Mouse (Mus musculus): ENCODE results near the gene Foxred2.

The Foxred2 gene

GRCm38 (mm10) chr15:77956404-77956901, at the start of gene Foxred2:
TSS of gene Foxred2 (minus strand) at chr15:77956722.
- DNase-seq (ENCODE audit: low read depth, low spot score) = peak; percentile 94

- DNase-seq (ENCODE audit: low read depth, low spot score) = peak; percentile 94
Observed at GRCm38 (mm10) chr15:78003929-78004328, 47.4 kb upstream of the Foxred2 start.

GRCm38 (mm10) chr15:78001400-78001799, 44.9 kb upstream of the Foxred2 start:
- peak; percentile 83 for DNase-seq (ENCODE audit: low read depth, low spot score)

- DNase-seq (ENCODE audit: low read depth, low spot score) = no peak
Observed at GRCm38 (mm10) chr15:77988541-77988940, 32.0 kb upstream of the Foxred2 start.

- DNase-seq (ENCODE audit: low read depth, low spot score) = no peak
Observed at GRCm38 (mm10) chr15:77983391-77983790, 26.9 kb upstream of the Foxred2 start.

- DNase-seq (ENCODE audit: low read depth, low spot score) = peak; percentile 80
Observed at GRCm38 (mm10) chr15:77982195-77982939, 25.8 kb upstream of the Foxred2 start.

- DNase-seq (ENCODE audit: low read depth, low spot score) = no peak
Observed at GRCm38 (mm10) chr15:77981181-77981680, 24.7 kb upstream of the Foxred2 start.

- no peak for DNase-seq (ENCODE audit: low read depth, low spot score)
Observed at GRCm38 (mm10) chr15:77979427-77979865, 22.9 kb upstream of the Foxred2 start.

GRCm38 (mm10) chr15:77977663-77978062, 21.1 kb upstream of the Foxred2 start:
- no peak for DNase-seq (ENCODE audit: low read depth, low spot score)

GRCm38 (mm10) chr15:77974165-77974841, 17.8 kb upstream of the Foxred2 start:
- no peak for DNase-seq (ENCODE audit: low read depth, low spot score)

- peak; percentile 98 for DNase-seq (ENCODE audit: low read depth, low spot score)
Observed at GRCm38 (mm10) chr15:77970470-77971292, 14.2 kb upstream of the Foxred2 start, which contains the start of gene Eif3d. TSS of gene Eif3d (minus strand) at chr15:77970813.

GRCm38 (mm10) chr15:77969940-77970469, 13.5 kb upstream of the Foxred2 start:
- no peak for DNase-seq (ENCODE audit: low read depth, low spot score)

- DNase-seq (ENCODE audit: low read depth, low spot score) = peak; percentile 59
Observed at GRCm38 (mm10) chr15:77965117-77965528, 8.6 kb upstream of the Foxred2 start.

- no peak for DNase-seq (ENCODE audit: low read depth, low spot score)
Observed at GRCm38 (mm10) chr15:77962447-77962846, 5.9 kb upstream of the Foxred2 start.

- DNase-seq (ENCODE audit: low read depth, low spot score) = no peak
Observed at GRCm38 (mm10) chr15:77960693-77961092, 4.2 kb upstream of the Foxred2 start.

- peak; percentile 40 for DNase-seq (ENCODE audit: low read depth, low spot score)
Observed at GRCm38 (mm10) chr15:77958071-77958470, 1.5 kb upstream of the Foxred2 start.

GRCm38 (mm10) chr15:77957625-77958024, 1.1 kb upstream of the Foxred2 start:
- DNase-seq (ENCODE audit: low read depth, low spot score) = no peak

GRCm38 (mm10) chr15:77955440-77956403, 800 bp downstream of the Foxred2 start:
- peak; percentile 56 for DNase-seq (ENCODE audit: low read depth, low spot score)

GRCm38 (mm10) chr15:77954362-77954761, 2.2 kb downstream of the Foxred2 start:
- no peak for DNase-seq (ENCODE audit: low read depth, low spot score)

- DNase-seq (ENCODE audit: low read depth, low spot score) = no peak
Observed at GRCm38 (mm10) chr15:77952921-77953320, 3.6 kb downstream of the Foxred2 start.
